Mouse (Mus musculus) layer of hippocampus, adult 9-10 months (tissue): ENCODE measurements around the gene Bclaf1.

ENCODE experiments used
- DNase-seq: peaks from one replicate; pipeline ENCODE4 v3.0.0; 2022; ENCODE audit warnings: low spot score

Bclaf1 gene

DNA sequence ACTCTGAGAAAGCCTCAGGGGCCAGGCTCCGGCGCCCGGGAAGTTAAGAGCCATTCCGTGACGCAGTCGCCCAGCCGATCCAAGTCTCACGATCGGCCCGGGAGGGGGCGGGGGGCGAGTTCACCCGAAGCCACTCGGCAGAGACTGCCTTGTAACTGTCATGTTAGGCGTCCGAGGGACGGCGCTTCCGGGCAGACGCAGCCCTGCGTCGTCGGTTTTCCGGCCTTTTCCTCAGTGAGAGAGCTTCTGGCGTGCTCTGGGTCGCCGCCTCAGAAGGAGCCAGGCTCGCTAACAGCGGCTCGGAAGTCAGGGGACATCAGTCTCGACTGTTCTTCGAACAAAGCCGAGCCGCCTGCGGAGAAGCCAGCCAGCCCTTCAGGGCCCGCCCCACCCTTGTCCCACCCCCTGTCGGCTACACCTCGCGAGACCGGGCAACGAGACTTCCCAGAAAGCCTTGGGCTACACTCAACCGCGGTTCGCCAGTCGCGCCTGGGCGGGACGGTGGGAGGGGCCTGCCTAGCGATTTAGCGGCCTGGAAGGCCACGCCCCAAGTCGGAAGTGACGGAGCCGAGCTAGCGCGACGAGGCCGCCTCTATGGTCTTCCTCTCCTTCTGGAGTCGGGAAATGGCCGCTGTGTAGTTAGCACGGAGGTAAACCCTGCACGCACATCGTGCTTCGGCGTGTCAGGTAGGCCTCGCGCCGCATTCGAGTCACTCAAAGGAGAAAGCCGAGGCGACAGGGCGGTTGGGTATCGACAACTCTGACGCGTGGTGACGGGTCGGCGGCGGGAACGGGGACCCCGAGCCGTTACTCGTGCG is at the start of gene Bclaf1:
Bclaf1 (plus strand) TSS at position 552 of the 818 bp plus-strand sequence.
- peak; percentile 92 for DNase-seq

DNA sequence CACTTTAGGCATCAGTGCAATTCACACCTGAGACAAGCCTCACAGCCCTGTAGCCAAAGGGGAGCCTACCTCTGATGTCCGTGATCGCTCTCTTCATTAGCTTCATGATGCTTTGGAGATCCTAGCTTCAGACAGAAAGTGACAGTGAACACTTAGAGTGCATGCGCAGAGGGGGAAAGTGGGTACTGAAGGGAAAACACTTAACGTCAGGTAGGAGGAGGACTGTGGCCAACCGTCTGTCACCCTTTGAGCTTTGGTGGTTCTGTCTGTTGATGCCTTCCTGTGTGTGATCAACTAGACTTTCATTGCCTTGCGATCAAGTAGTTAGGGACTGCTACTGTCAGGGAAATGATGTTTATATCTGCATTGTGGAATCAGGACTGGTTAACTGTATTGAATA is 49.4 kb upstream of the Bclaf1 start:
- no peak for DNase-seq

DNA sequence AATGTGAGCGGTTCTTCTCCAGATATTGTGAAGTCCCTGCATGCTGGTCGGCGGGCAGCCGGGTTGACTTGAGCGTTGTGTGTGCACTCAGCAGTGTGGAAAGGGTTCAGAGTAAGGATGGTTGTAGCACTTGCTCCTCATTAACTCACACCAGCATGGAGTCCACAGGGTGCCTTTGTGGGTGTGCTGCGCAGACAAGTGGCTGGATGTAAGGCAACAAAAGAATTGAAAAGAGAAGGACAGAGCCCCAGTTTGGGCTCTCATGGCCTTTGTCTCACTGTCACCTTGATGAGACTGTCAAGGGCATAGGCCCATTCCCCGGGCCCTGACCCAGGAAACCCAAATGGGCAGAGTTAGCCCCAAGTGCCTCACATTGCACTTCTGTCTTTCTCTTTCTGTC is 47.8 kb upstream of the Bclaf1 start:
- DNase-seq, result no peak

GRCm38 (mm10) chr10:20267032-20267431 is 45.2 kb upstream of the Bclaf1 start:
- DNase-seq, result no peak

DNA sequence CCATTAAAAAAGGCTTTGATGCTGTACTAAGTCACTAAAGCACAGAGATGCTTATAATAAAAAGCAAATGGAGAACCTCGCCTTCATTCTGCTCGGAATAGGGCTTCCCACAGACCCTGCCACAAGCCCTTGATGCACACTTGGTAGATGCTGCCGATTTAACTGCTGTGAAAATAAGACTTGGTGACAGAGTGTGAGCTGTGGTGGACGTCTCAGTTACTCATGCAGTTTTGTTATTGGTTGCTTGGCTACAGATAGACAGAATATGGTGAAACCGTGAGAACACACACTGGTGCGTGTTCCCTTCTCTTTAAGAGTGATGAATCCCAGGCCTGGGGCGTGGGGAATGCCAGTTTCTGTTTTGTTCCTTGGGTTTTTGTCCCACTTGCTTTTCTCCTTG is 43.3 kb upstream of the Bclaf1 start:
- no peak for DNase-seq

DNA sequence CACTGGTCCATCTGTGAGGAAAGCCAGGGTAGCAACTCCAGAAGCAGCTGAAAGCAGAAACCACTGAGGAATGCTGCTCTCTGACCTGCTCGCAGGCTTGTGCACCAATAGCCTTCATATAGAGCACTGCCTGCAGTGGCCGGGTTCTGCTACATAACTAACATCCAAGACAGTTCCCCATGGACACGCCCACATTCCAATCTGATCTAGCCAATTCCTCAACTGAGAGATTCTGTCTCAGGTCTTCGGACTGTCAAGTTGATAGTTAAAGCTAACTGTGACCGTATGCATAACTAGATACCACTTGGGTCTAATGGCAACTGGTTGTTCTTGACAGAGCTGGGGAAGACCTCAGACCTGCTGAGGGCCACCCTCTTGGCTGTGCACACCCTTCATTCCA is 39.9 kb upstream of the Bclaf1 start:
- no peak for DNase-seq

DNA sequence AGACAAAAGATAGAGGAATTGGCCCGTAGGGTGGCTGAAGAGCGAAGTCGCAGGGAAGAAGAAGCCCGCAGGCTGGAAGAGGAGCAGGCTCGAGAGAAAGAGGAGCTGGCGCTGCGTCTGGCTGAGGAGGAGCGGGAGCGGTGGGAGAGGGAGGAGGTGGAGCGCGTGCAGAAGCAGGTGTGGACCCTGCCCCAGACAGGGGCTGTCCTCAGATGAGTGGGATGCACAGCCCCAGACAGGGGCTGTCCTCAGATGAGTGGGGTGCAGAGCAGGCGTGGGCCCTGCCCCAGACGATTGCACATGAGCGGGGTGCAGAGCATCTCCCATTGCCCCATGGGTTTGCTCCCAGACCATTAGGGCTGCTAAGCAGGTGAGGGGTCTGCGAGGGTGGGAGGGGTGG is 39.0 kb upstream of the Bclaf1 start:
- no peak for DNase-seq

GRCm38 (mm10) chr10:20274022-20274421 is 38.2 kb upstream of the Bclaf1 start:
- DNase-seq, result no peak

- no peak for DNase-seq
Measured at GRCm38 (mm10) chr10:20281456-20281855, 30.8 kb upstream of the Bclaf1 start.

GRCm38 (mm10) chr10:20285289-20285975 is 26.8 kb upstream of the Bclaf1 start:
- peak; percentile 69 for DNase-seq

GRCm38 (mm10) chr10:20285994-20286836 is 26.1 kb upstream of the Bclaf1 start:
- DNase-seq, result no peak

GRCm38 (mm10) chr10:20287369-20287768 is 24.9 kb upstream of the Bclaf1 start:
- DNase-seq, result no peak

DNA sequence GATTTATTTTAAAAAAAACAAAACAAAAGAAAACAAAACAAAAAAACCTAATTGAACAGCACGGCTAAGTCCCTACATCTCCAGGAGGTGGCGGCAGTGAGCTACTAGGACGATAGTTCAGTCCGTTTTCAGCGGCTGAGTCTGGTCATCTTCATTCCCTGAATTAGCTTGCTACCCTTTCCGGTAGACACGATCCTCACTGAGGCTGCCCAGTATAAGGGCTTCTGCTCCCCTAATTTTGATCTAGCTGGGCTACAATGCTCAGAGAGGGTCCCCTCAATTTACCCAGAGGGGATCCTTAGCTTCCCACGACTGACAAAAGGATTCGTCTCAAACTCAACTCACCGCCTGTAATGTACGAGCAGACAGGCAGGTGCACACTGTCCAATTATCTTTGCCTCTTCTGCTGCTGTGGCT is 21.8 kb upstream of the Bclaf1 start:
- DNase-seq, result no peak

DNA sequence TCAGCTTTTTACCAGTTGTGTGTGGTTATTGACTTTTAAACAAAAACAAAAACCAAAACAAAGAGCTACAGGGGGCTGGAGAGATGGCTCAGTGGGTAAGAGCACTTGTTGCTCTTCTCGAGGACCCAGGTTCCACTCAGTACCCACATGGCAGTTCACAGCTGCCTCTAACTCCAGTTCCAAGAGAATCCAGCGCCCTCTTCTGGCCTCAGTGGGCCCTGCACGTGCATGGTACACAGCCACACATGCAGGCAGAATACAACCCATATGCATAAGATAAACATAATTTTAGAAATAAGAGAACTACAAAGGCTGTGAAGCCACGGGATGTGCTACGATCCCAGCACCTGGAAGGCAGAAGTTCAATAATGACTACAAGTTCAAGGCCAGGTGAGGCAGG is 16.3 kb upstream of the Bclaf1 start:
- DNase-seq, result no peak

DNA sequence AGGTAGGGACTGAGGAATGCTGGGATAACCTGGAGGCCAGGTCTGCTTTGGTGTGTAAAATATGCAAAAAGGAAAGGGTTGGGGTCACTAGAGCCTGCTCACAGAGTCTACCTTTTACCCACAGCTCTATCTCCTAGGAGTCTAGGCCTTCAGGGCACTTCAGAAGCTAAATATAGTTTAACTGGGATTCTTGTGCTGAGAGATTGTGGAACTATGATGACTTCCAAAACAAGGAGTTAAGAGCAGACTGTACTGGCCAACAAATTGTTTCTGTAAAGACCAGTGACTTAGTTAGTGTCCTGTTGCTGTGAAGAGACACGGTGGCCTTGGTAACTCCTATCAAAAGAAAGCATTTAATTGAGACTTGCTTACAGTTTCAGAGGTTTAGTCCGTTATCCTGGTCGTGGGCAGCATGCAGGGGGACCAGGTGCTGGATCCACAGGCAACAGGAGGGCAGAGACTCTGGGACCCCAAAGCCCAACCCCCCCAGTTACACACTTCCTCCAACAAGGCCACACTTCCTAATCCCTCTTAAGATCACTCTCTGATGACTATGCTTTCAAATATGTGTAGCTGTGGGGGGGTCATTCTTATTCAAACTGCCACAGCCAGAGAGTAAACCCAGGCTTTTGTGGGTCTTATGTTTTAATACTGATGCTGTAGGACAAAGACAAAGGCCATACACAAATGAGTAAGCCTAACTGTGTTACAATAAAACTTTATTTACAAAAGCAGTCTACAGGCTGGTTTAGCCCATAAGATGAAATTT is 13.9 kb upstream of the Bclaf1 start:
- no peak for DNase-seq

- DNase-seq, result no peak
Measured at GRCm38 (mm10) chr10:20299114-20299513, 13.2 kb upstream of the Bclaf1 start.

DNA sequence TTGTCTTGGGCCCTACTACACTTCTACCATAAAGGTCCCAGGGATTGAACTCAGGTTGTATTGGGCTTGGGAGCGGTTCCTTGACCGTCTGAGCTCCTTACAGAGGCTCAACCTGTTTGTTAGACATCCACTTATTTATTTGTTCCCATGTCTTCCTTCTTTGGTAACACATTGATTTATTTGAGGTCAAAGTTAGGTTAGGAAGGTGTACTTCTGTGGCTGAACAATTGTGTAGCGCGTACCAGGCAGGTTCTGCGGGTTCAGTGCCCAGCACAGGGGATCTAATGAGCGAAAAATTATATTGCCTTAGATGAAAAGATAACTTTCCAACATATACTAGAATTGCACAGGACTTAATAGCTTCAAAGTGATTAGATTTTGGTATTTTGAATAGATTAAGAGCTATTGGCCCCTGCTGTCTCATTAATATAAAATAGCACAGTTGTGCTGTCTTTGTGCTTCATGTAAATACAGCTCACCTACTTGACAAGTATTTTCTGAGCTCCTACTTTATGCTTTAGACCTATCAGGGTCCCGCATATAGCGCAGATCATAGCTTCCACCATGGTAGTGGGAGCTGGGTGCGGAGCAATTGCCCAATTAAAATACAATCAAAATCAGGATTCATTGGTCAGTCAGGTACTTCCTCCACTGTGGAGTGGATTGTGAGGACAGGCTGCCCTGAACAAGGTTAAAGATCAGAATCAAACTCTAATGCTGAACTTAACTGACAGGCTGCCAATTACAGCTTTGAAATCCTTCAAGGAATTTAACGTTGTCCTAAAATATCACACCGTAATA is 1.1 kb upstream of the Bclaf1 start:
- no peak for DNase-seq

- peak; percentile 56 for DNase-seq
Measured at GRCm38 (mm10) chr10:20312736-20313301, 550 bp downstream of the Bclaf1 start.

- no peak for DNase-seq
Measured at GRCm38 (mm10) chr10:20313447-20313846, 1.2 kb downstream of the Bclaf1 start.

- DNase-seq, result no peak
Measured at GRCm38 (mm10) chr10:20313941-20314340, 1.7 kb downstream of the Bclaf1 start.

GRCm38 (mm10) chr10:20314797-20315196 is 2.5 kb downstream of the Bclaf1 start:
- no peak for DNase-seq
